Mouse (Mus musculus): ENCODE data around the gene Arhgap18.

GRCm38 (mm10) chr10:26911176-26911575 is 158.0 kb downstream of the Arhgap18 start:
- TF ChIP-seq CTCF (IDR thresholded peaks at IDR 0.05; ENCODE audit: low read depth), result no peak
- TF ChIP-seq EP300 (IDR thresholded peaks at IDR 0.05; ENCODE audit: low read depth), result no peak
